Mouse (Mus musculus) megakaryocyte, embryonic 14.5 days (primary cell): ENCODE measurements around the gene Plekhg2. TPM values are rescaled to one million over a fixed set of nuclear protein-coding genes. Genes with fewer than 3 reads are reported as not detected.
"Not testable (repeated sequence)": the region's sequence is repeated elsewhere in the genome, so short reads cannot be mapped to it uniquely, and the experiment has no call there.

Experiments used
- H3K27me3 ChIP-seq: replicated peaks from 2 replicates; pipeline ENCODE3; 2012; ENCODE audit warnings: inconsistent platforms
- H3K36me3 ChIP-seq: replicated peaks from 2 replicates; pipeline ENCODE3; 2012; ENCODE audit warnings: low read length, inconsistent platforms, mixed read lengths
- H3K4me1 ChIP-seq: 2 replicates; pipeline ENCODE4 v1.6.1; 2012; ENCODE audit warnings: inconsistent platforms
- H3K4me3 ChIP-seq: replicated peaks from 2 replicates; pipeline ENCODE3; 2012; ENCODE audit warnings: moderate library complexity, mild to moderate bottlenecking, inconsistent platforms
- H3K9me3 ChIP-seq: 2 replicates; pipeline ENCODE4 v1.6.1; 2012; ENCODE audit warnings: inconsistent platforms
- FLI1 ChIP-seq: IDR thresholded peaks from 2 replicates; pipeline ENCODE4 v1.6.1; 2012; ENCODE audit warnings: low read length, inconsistent platforms, mixed read lengths
- GATA1 ChIP-seq: IDR thresholded peaks from 3 replicates; pipeline ENCODE4 v1.6.1; 2012; ENCODE audit warnings: mixed read lengths, low read length, inconsistent platforms, borderline replicate concordance
- polyA plus RNA-seq: library from polyadenylated mRNA; stranded (reverse); fragments of >175 nt; gene quantifications from 2 replicates; pipeline ENCODE4 v1.2.3, GENCODE M21; 2012; ENCODE audit warnings: low replicate concordance; ENCODE audit not compliant: insufficient read depth

Plekhg2 gene
- polyA plus RNA-seq, 1 experiment: 13.5 TPM

GRCm38 (mm10) chr7:28395425-28395824, 23.0 kb upstream of the Plekhg2 start:
- no peak overlapping the region for H3K4me3 ChIP-seq

GRCm38 (mm10) chr7:28393272-28393951, 21.0 kb upstream of the Plekhg2 start:
- Histone ChIP-seq H3K4me1 (peaks cover 35% of the 10 kb centered on the region), H3K9me3 (no peaks in the 10 kb centered on the region), H3K4me3 (peak overlapping the region; percentile 93), H3K27me3 (no peaks in the 10 kb centered on the region), H3K36me3 (peaks cover 65% of the 10 kb centered on the region)
- TF ChIP-seq FLI1: no peak
- no peak for TF ChIP-seq GATA1

More at GRCm38 (mm10) chr7:28395425-28395824, 23.0 kb upstream of the Plekhg2 start:
- Histone ChIP-seq H3K4me1 (peaks cover 33% of the 10 kb centered on the region), H3K9me3 (no peaks in the 10 kb centered on the region), H3K27me3 (no peaks in the 10 kb centered on the region), H3K36me3 (peaks cover 67% of the 10 kb centered on the region)
- TF ChIP-seq FLI1 (no peak), GATA1 (no peak)

- Histone ChIP-seq H3K27me3 (no peaks in the 10 kb centered on the region), H3K36me3 (peaks cover 64% of the 10 kb centered on the region), H3K4me1 (peaks cover 41% of the 10 kb centered on the region), H3K4me3 (peak within 1 kb of the TSS; percentile 93), H3K9me3 (no peaks in the 10 kb centered on the region)
- TF ChIP-seq FLI1: peak; percentile 46; the same call in 1 of the 2 replicates
- no peak for TF ChIP-seq GATA1
These were observed 20.3 kb upstream of the Plekhg2 start, which contains the start of the genes Med29 and Paf1 for GRCm38 (mm10) chr7:28392429-28393271. Med29 (minus strand) TSS chr7:28392708. Paf1 (plus strand) TSS chr7:28392951.

- Histone ChIP-seq H3K4me1 (peaks cover 58% of the 10 kb centered on the region), H3K27me3 (no peaks in the 10 kb centered on the region), H3K36me3 (peaks cover 58% of the 10 kb centered on the region), H3K4me3 (no peak overlapping the region), H3K9me3 (no peaks in the 10 kb centered on the region)
- TF ChIP-seq FLI1: no peak
- no peak for TF ChIP-seq GATA1
These were observed 17.9 kb upstream of the Plekhg2 start for GRCm38 (mm10) chr7:28390331-28390730.

GRCm38 (mm10) chr7:28387384-28387783, 15.0 kb upstream of the Plekhg2 start:
- Histone ChIP-seq H3K4me1 (peaks cover 76% of the 10 kb centered on the region), H3K36me3 (peaks cover 57% of the 10 kb centered on the region)
- not testable (repeated sequence) for H3K4me3 ChIP-seq, H3K27me3 ChIP-seq, H3K9me3 ChIP-seq

GRCm38 (mm10) chr7:28386877-28387276, 14.5 kb upstream of the Plekhg2 start:
- Histone ChIP-seq H3K36me3 (peaks cover 57% of the 10 kb centered on the region), H3K4me1 (peaks cover 76% of the 10 kb centered on the region)
- H3K9me3 ChIP-seq, H3K4me3 ChIP-seq, H3K27me3 ChIP-seq: not testable (repeated sequence)

GRCm38 (mm10) chr7:28386462-28386861, 14.1 kb upstream of the Plekhg2 start:
- no peak for TF ChIP-seq GATA1
- no peak for TF ChIP-seq FLI1
- H3K4me3 ChIP-seq: peak overlapping the region; percentile 62

GRCm38 (mm10) chr7:28386007-28386406, 13.6 kb upstream of the Plekhg2 start:
- TF ChIP-seq GATA1: no peak
- no peaks in the 10 kb centered on the region for H3K9me3 ChIP-seq
- no peaks in the 10 kb centered on the region for H3K27me3 ChIP-seq
- H3K4me3 ChIP-seq: peak overlapping the region; percentile 62
- peaks cover 56% of the 10 kb centered on the region for H3K36me3 ChIP-seq
- H3K4me1 ChIP-seq: peaks cover 74% of the 10 kb centered on the region

More at GRCm38 (mm10) chr7:28386462-28386861, 14.1 kb upstream of the Plekhg2 start:
- H3K36me3 ChIP-seq: peaks cover 57% of the 10 kb centered on the region
- peaks cover 76% of the 10 kb centered on the region for H3K4me1 ChIP-seq
- H3K9me3 ChIP-seq: no peaks in the 10 kb centered on the region
- no peaks in the 10 kb centered on the region for H3K27me3 ChIP-seq

GRCm38 (mm10) chr7:28385196-28385595, 12.8 kb upstream of the Plekhg2 start:
- H3K27me3 ChIP-seq: no peaks in the 10 kb centered on the region
- no peaks in the 10 kb centered on the region for H3K9me3 ChIP-seq
- peaks cover 73% of the 10 kb centered on the region for H3K4me1 ChIP-seq
- peaks cover 48% of the 10 kb centered on the region for H3K36me3 ChIP-seq
- TF ChIP-seq GATA1: no peak
- no peak for TF ChIP-seq FLI1
- no peak overlapping the region for H3K4me3 ChIP-seq

GRCm38 (mm10) chr7:28384162-28384561, 11.8 kb upstream of the Plekhg2 start:
- Histone ChIP-seq H3K36me3 (peaks cover 39% of the 10 kb centered on the region), H3K27me3 (no peaks in the 10 kb centered on the region), H3K4me1 (peaks cover 81% of the 10 kb centered on the region), H3K4me3 (peak overlapping the region; percentile 93), H3K9me3 (no peaks in the 10 kb centered on the region)
- TF ChIP-seq GATA1 (no peak), FLI1 (no peak)
